ENCODE assay signal across 9 mouse cellular contexts in the genomic region with DNA sequence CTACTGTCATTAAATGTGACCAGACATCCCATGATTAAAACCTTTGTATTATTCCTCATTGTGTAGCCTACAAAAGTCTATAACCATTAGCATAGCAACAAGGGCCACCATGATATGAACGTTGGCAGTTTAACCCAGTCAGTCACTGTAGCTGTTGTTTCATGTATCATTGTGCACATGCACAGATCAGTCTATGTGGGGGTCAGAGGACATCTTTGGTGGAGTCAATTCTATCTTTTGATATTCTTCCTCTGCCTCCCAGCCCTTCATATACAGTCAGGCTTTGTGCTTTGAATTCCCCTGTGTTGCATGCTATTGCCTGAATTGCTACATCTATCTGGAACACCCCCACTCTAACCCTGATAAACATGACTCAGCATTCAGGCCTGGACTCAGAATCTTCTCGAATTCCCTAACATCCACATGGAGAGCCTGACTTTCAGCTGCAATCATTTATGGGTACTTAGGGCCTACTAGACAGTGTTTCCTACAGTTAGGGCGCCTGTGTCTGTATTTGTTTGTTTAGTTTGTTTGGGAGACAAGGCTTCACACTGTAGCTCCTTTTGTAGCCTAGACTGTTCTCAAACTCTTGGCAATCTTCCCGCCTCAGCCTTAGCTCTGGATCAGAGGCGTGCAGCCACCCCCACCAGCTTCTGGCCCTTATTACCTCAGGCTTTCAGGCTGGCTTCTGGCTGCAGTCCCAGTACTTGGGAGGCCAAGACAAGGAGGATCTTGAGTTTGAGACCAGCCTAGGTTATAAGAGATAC. TPM values are rescaled to one million over a fixed set of nuclear protein-coding genes. Genes with fewer than 3 reads are reported as not detected.
DNase-seq lines count a peak whose midpoint lies in the region; ATAC-seq lines count a peak whose summit lies in the region.
"Had no signal": no experiment of that assay in that cellular context is flagged by ENCODE, and none has a peak within 500 bp of the region (broad histone marks: within the 10 kb centered on the region; RNA-seq: fewer than 3 reads in every experiment).

No protein-coding gene starts in this region.

- no peaks in the 10 kb centered on the region for H3K27me3 ChIP-seq in forebrain, embryonic 14.5 days (replicated peaks; ENCODE audit: control insufficient read depth, insufficient read depth, low read length)
- no peaks in the 10 kb centered on the region for H3K27me3 ChIP-seq in forebrain, embryonic 15.5 days
- no peaks in the 10 kb centered on the region for H3K27me3 ChIP-seq in forebrain, embryonic 11.5 days (ENCODE audit: control insufficient read depth, insufficient read depth, low read length)

- no peaks in the 10 kb centered on the region for H3K9me3 ChIP-seq in forebrain, embryonic 14.5 days (replicated peaks; ENCODE audit: control insufficient read depth, low read length)
- no peaks in the 10 kb centered on the region for H3K9me3 ChIP-seq in forebrain, embryonic 15.5 days
- H3K9me3 ChIP-seq in forebrain, embryonic 11.5 days (ENCODE audit: control insufficient read depth, low read length) = no peaks in the 10 kb centered on the region

- WGBS in forebrain, embryonic 14.5 days = 72% methylated on average over 5 of the region's 5 CpGs
- 72% methylated on average over 5 of the region's 5 CpGs for WGBS in forebrain, embryonic 15.5 days
- 88% methylated on average over 5 of the region's 5 CpGs for WGBS in forebrain, embryonic 11.5 days

- intact Hi-C loops in left cerebral cortex, postnatal 4 days (cut with DNase I) = no loop called here

- H3K9ac ChIP-seq in forebrain, embryonic 14.5 days (ENCODE audit: low read length) = no peak overlapping the region
- H3K9ac ChIP-seq in forebrain, embryonic 15.5 days (replicated peaks) = no peak overlapping the region
- no peak overlapping the region for H3K9ac ChIP-seq in forebrain, embryonic 11.5 days (ENCODE audit: low read length)

- no peak for ATAC-seq in forebrain, embryonic 14.5 days
- ATAC-seq in forebrain, embryonic 15.5 days (replicated peaks) = no peak
- no peak for ATAC-seq in forebrain, embryonic 11.5 days (replicated peaks; ENCODE audit: low FRiP score)

- no peaks in the 10 kb centered on the region for H3K4me1 ChIP-seq in forebrain, embryonic 14.5 days (ENCODE audit: control insufficient read depth, insufficient read depth, low read length)
- no peaks in the 10 kb centered on the region for H3K4me1 ChIP-seq in forebrain, embryonic 15.5 days
- H3K4me1 ChIP-seq in forebrain, embryonic 11.5 days (replicated peaks; ENCODE audit: control insufficient read depth, insufficient read depth, low read length) = no peaks in the 10 kb centered on the region

- peaks cover 6% of the 10 kb centered on the region for H3K36me3 ChIP-seq in forebrain, embryonic 14.5 days (ENCODE audit: control insufficient read depth, insufficient read depth, low read length)
- peaks cover 4% of the 10 kb centered on the region; the same call in 1 of the 2 replicates for H3K36me3 ChIP-seq in forebrain, embryonic 15.5 days
- H3K36me3 ChIP-seq in forebrain, embryonic 11.5 days (ENCODE audit: control insufficient read depth, insufficient read depth, low read length) = no peaks in the 10 kb centered on the region

- no peak overlapping the region for H3K4me3 ChIP-seq in forebrain, embryonic 14.5 days (ENCODE audit: low read depth, low read length)
- no peak overlapping the region for H3K4me3 ChIP-seq in forebrain, embryonic 15.5 days
- H3K4me3 ChIP-seq in forebrain, embryonic 11.5 days (ENCODE audit: low read depth, low read length) = no peak overlapping the region

- no peak overlapping the region for H3K27ac ChIP-seq in forebrain, embryonic 14.5 days (ENCODE audit: low read depth, low read length)
- H3K27ac ChIP-seq in forebrain, embryonic 15.5 days (replicated peaks) = no peak overlapping the region
- no peak overlapping the region for H3K27ac ChIP-seq in forebrain, embryonic 11.5 days (ENCODE audit: low read depth, low read length)

- no peak overlapping the region for H3K4me2 ChIP-seq in forebrain, embryonic 14.5 days (ENCODE audit: low read length)
- H3K4me2 ChIP-seq in forebrain, embryonic 15.5 days (replicated peaks) = no peak overlapping the region
- H3K4me2 ChIP-seq in forebrain, embryonic 11.5 days (ENCODE audit: low read depth, low read length, severe bottlenecking) = no peak overlapping the region

- DNase-seq in forebrain, embryonic 14.5 days (ENCODE audit: low spot score) = peak; percentile 23
- peak; percentile 71 for DNase-seq in right cerebral cortex, adult 18-20 months
- no peak for DNase-seq in right cerebral cortex, postnatal 14 days
- peak; percentile 46 to 75 for DNase-seq in frontal cortex, adult 2 months (ENCODE audit: extremely low spot score in 1 of 2, low spot score in 1 of 2)
- DNase-seq in left cerebral cortex, postnatal 4 days = peak; percentile 60
- no peak for DNase-seq in thymus, postnatal 4 days
- DNase-seq in forebrain, embryonic 11.5 days (ENCODE audit: low spot score) = no peak

RNA-seq across cellular contexts. Expression of a gene that starts 4.3 kb away (rescaled TPM):
- not detected in 2 replicates for polyA plus RNA-seq in forebrain, embryonic 14.5 days (2014; fragmentation: Nextera tagmentation; extraction: Ambion mirVana)
- 0.10 TPM in 1 of 2 replicates, not detected in the other for polyA plus RNA-seq in forebrain, embryonic 15.5 days (2015; fragmentation: Nextera tagmentation; extraction: Ambion mirVana)
- 0.40 and 0.48 TPM in 2 replicates for polyA plus RNA-seq in frontal cortex, adult 2 months (2012; rRNA removed)
- under 1 TPM; 0.36 to 0.74 TPM for total RNA-seq in left cerebral cortex, postnatal 4 days (2021)
- polyA plus RNA-seq in forebrain, embryonic 11.5 days (2014; fragmentation: Nextera tagmentation; extraction: Ambion mirVana) = 0.39 and 0.72 TPM in 2 replicates

RNA-seq across cellular contexts. Expression of a gene that starts 5.2 kb away (rescaled TPM):
- polyA plus RNA-seq in forebrain, embryonic 14.5 days (2014; fragmentation: Nextera tagmentation; extraction: Ambion mirVana) = 0.17 TPM in 1 of 2 replicates, not detected in the other
- polyA plus RNA-seq in forebrain, embryonic 15.5 days (2015; fragmentation: Nextera tagmentation; extraction: Ambion mirVana) = 0.11 and 0.15 TPM in 2 replicates
- 0.29 and 0.30 TPM in 2 replicates for polyA plus RNA-seq in frontal cortex, adult 2 months (2012; rRNA removed)
- total RNA-seq in left cerebral cortex, postnatal 4 days (2021) = not detected
- polyA plus RNA-seq in forebrain, embryonic 11.5 days (2014; fragmentation: Nextera tagmentation; extraction: Ambion mirVana) = 0.17 and 0.21 TPM in 2 replicates
- polyA plus RNA-seq: embryonic facial prominence, embryonic 11.5 days had no signal

RNA-seq across cellular contexts. Expression of a gene that starts 14.7 kb away (rescaled TPM):
- polyA plus RNA-seq in forebrain, embryonic 14.5 days (2014; fragmentation: Nextera tagmentation; extraction: Ambion mirVana) = 444 and 548 TPM in 2 replicates
- polyA plus RNA-seq in forebrain, embryonic 15.5 days (2015; fragmentation: Nextera tagmentation; extraction: Ambion mirVana) = 254 and 266 TPM in 2 replicates
- polyA plus RNA-seq in frontal cortex, adult 2 months (2012; rRNA removed) = 388 and 439 TPM in 2 replicates
- total RNA-seq in left cerebral cortex, postnatal 4 days (2021) = 100 to 1,000 TPM; 668 to 674 TPM
- polyA plus RNA-seq in forebrain, embryonic 11.5 days (2014; fragmentation: Nextera tagmentation; extraction: Ambion mirVana) = 75.2 and 89.8 TPM in 2 replicates

RNA-seq across cellular contexts. Expression of a gene that starts 18.1 kb away (rescaled TPM):
- polyA plus RNA-seq in forebrain, embryonic 14.5 days (2014; fragmentation: Nextera tagmentation; extraction: Ambion mirVana) = 99.4 and 99.7 TPM in 2 replicates
- polyA plus RNA-seq in forebrain, embryonic 15.5 days (2015; fragmentation: Nextera tagmentation; extraction: Ambion mirVana) = 88.5 and 90.0 TPM in 2 replicates
- polyA plus RNA-seq in frontal cortex, adult 2 months (2012; rRNA removed) = 62.5 and 63.5 TPM in 2 replicates
- total RNA-seq in left cerebral cortex, postnatal 4 days (2021) = 10 to 100 TPM; 62.1 to 62.4 TPM
- 120 and 124 TPM in 2 replicates for polyA plus RNA-seq in forebrain, embryonic 11.5 days (2014; fragmentation: Nextera tagmentation; extraction: Ambion mirVana)

RNA-seq across cellular contexts. Expression of a gene that starts 28.9 kb away (rescaled TPM):
- polyA plus RNA-seq in forebrain, embryonic 14.5 days (2014; fragmentation: Nextera tagmentation; extraction: Ambion mirVana) = 4.0 and 4.3 TPM in 2 replicates
- 4.8 and 5.9 TPM in 2 replicates for polyA plus RNA-seq in forebrain, embryonic 15.5 days (2015; fragmentation: Nextera tagmentation; extraction: Ambion mirVana)
- polyA plus RNA-seq in frontal cortex, adult 2 months (2012; rRNA removed) = 15.8 and 17.9 TPM in 2 replicates
- 1 to 10 TPM; 9.0 TPM for total RNA-seq in left cerebral cortex, postnatal 4 days (2021)
- 8.9 and 10.8 TPM in 2 replicates for polyA plus RNA-seq in forebrain, embryonic 11.5 days (2014; fragmentation: Nextera tagmentation; extraction: Ambion mirVana)

Comparison
In these comparisons a context has a peak if more than half of its experiments do, and no peak if none do; other contexts are left out.
1. DNase-seq: peak in forebrain, embryonic 14.5 days (single experiment), right cerebral cortex, adult 18-20 months (single experiment), frontal cortex, adult 2 months (2 of 2) and left cerebral cortex, postnatal 4 days (single experiment); none in right cerebral cortex, postnatal 14 days (single experiment), thymus, postnatal 4 days (single experiment) and forebrain, embryonic 11.5 days (single experiment).